Mouse (Mus musculus) adrenal gland, postnatal 36 days (tissue): ENCODE measurements around the gene Fcgbp. TPM values are rescaled to one million over a fixed set of nuclear protein-coding genes. Genes with fewer than 3 reads are reported as not detected.
"Not testable (repeated sequence)": the region's sequence is repeated elsewhere in the genome, so short reads cannot be mapped to it uniquely, and the experiment has no call there.

ENCODE experiments used
- DNase-seq, 2 experiments: peaks; one replicate each; pipeline ENCODE4 v3.0.0; 2021; ENCODE audit warnings: mixed read lengths in 1 of 2
- long read RNA-seq, 2 experiments: library from polyadenylated mRNA; stranded (forward); transcript quantifications; one replicate each; pipeline ENCODE4 v2.0.0; 2021; ENCODE audit warnings: borderline sequencing depth in 2 of 2
- total RNA-seq, 2 experiments: library from RNA; stranded (reverse); gene quantifications; 2 replicates each; pipeline ENCODE4 v1.2.3; 2021

The Fcgbp gene
- not detected for total RNA-seq
- long read RNA-seq, experiment 1 = 0 reads
- long read RNA-seq, experiment 2 = 0 reads

GRCm38 (mm10) chr7:28070531-28071298, at the start of gene Fcgbp:
Gene Fcgbp (plus strand): TSS chr7:28071236.
- no peak for DNase-seq

- DNase-seq = no peak
These were observed 26.5 kb upstream of the Fcgbp start for GRCm38 (mm10) chr7:28044524-28044923.

- DNase-seq = peak; percentile 98
These were observed 21.3 kb upstream of the Fcgbp start, which contains the start of gene Psmc4 for GRCm38 (mm10) chr7:28049476-28050409. Gene Psmc4 (minus strand): TSS chr7:28050101.

- no peak for DNase-seq
These were observed 20.5 kb upstream of the Fcgbp start for GRCm38 (mm10) chr7:28050584-28050983.

- DNase-seq = no peak
These were observed 17.7 kb upstream of the Fcgbp start for GRCm38 (mm10) chr7:28053046-28053930.

- no peak for DNase-seq
These were observed 11.1 kb upstream of the Fcgbp start for GRCm38 (mm10) chr7:28059972-28060371.

- DNase-seq = no peak
These were observed 2.4 kb upstream of the Fcgbp start for GRCm38 (mm10) chr7:28068661-28069060.

GRCm38 (mm10) chr7:28069546-28070172, 1.4 kb upstream of the Fcgbp start:
- no peak for DNase-seq

- no peak for DNase-seq
These were observed 13.2 kb downstream of the Fcgbp start for GRCm38 (mm10) chr7:28084215-28084614.

- DNase-seq = no peak
These were observed 15.2 kb downstream of the Fcgbp start for GRCm38 (mm10) chr7:28086236-28086635.

GRCm38 (mm10) chr7:28093541-28093940, 22.5 kb downstream of the Fcgbp start:
- no peak for DNase-seq

- DNase-seq = no peak
These were observed 28.1 kb downstream of the Fcgbp start for GRCm38 (mm10) chr7:28099101-28099500.

GRCm38 (mm10) chr7:28100596-28101590, 29.9 kb downstream of the Fcgbp start:
- peak; percentile 47 to 56 for DNase-seq

- not testable (repeated sequence) for DNase-seq
These were observed 31.9 kb downstream of the Fcgbp start for GRCm38 (mm10) chr7:28102936-28103335.

GRCm38 (mm10) chr7:28104670-28105069, 33.6 kb downstream of the Fcgbp start:
- peak in 1 of 2 experiments; percentile 5 for DNase-seq

GRCm38 (mm10) chr7:28106241-28106640, 35.2 kb downstream of the Fcgbp start:
- no peak for DNase-seq

- no peak for DNase-seq
These were observed 43.6 kb downstream of the Fcgbp start for GRCm38 (mm10) chr7:28114648-28115047.

GRCm38 (mm10) chr7:28129166-28129565, 58.1 kb downstream of the Fcgbp start, which contains the start of gene 9530053A07Rik:
Gene 9530053A07Rik (plus strand): TSS chr7:28129466.
- no peak for DNase-seq

- peak; percentile 27 to 58 for DNase-seq
These were observed 66.6 kb downstream of the Fcgbp start for GRCm38 (mm10) chr7:28137613-28138012.

- DNase-seq = peak; percentile 81 to 88
These were observed 77.2 kb downstream of the Fcgbp start for GRCm38 (mm10) chr7:28148263-28148662.
